Mouse (Mus musculus) hindbrain, embryonic 12.5 days (tissue): ENCODE measurements around the gene Nsd2. TPM values are rescaled to one million over a fixed set of nuclear protein-coding genes. Genes with fewer than 3 reads are reported as not detected.
"Not testable (repeated sequence)": the region's sequence is repeated elsewhere in the genome, so short reads cannot be mapped to it uniquely, and the experiment has no call there.

Experiments used
- ATAC-seq: fragments of 200-750 bp; cut with Nextera tagmentation; 2 replicates; pipeline ENCODE4 v1.8.0; 2017; ENCODE audit warnings: moderate TSS enrichment; ENCODE audit not compliant: low FRiP score
- H3K27ac ChIP-seq: fragments of 300-500 bp; sonication (generic); 2 replicates; pipeline ENCODE4 v1.5.1; 2016; ENCODE audit warnings: mild to moderate bottlenecking
- H3K27me3 ChIP-seq: fragments of 300-500 bp; sonication (generic); 2 replicates; pipeline ENCODE4 v1.6.1; 2016; ENCODE audit warnings: mild to moderate bottlenecking
- H3K36me3 ChIP-seq: fragments of 300-500 bp; sonication (generic); 2 replicates; pipeline ENCODE4 v1.6.1; 2016; ENCODE audit warnings: mild to moderate bottlenecking
- H3K4me1 ChIP-seq: fragments of 300-500 bp; sonication (generic); 2 replicates; pipeline ENCODE4 v1.6.1; 2016
- H3K4me2 ChIP-seq: fragments of 300-500 bp; sonication (generic); replicated peaks from 2 replicates; pipeline ENCODE4 v1.6.1; 2016; ENCODE audit warnings: mild to moderate bottlenecking
- H3K4me3 ChIP-seq: fragments of 300-500 bp; sonication (generic); 2 replicates; pipeline ENCODE4 v1.5.1; 2016; ENCODE audit warnings: mild to moderate bottlenecking
- H3K9ac ChIP-seq: fragments of 300-500 bp; sonication (generic); 2 replicates; pipeline ENCODE4 v1.6.1; 2016; ENCODE audit warnings: mild to moderate bottlenecking, moderate library complexity
- H3K9me3 ChIP-seq: fragments of 300-500 bp; sonication (generic); replicated peaks from 2 replicates; pipeline ENCODE4 v1.6.1; 2016; ENCODE audit warnings: mild to moderate bottlenecking
- WGBS: fragments of 180-500 bp; shearing (Covaris S2); methylation state at CpG from one replicate; pipeline ENCODE4 v1.1.7; 2016; 5-methylcytosine and 5-hydroxymethylcytosine counted together
- polyA plus RNA-seq: library from polyadenylated mRNA; unstranded; fragments of >200 nt; fragmentation: Nextera tagmentation; extraction: Ambion mirVana; gene quantifications from 2 replicates; pipeline ENCODE4 v1.2.1, GENCODE M21; 2016

The Nsd2 gene
- polyA plus RNA-seq, 1 experiment from 2014 or later: 98.9 TPM

DNA sequence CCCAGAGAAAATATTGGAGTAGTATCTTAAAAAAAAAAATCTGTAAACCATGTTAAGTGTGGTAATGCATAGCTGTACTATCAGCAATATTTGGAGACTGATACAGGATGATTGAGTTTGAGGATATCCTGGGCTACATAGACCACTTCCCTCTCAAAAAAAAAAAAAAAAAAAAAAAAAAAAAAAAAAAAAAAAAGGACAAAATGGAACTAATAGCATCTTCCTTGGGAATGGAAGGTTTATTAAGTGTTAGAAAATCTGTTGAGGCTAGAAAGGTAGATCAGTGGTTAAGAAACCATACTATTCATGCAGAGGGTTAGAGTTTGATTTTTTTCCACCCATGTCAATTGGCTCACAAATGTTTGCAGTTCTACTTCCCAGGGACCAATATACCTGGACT lies 37.2 kb downstream of the Nsd2 start:
- Histone ChIP-seq H3K9ac (no peak overlapping the region), H3K9me3 (no peaks in the 10 kb centered on the region), H3K4me1 (no peaks in the 10 kb centered on the region), H3K36me3 (peaks cover 76% of the 10 kb centered on the region), H3K4me3 (no peak overlapping the region), H3K4me2 (no peak overlapping the region), H3K27me3 (no peaks in the 10 kb centered on the region), H3K27ac (no peak overlapping the region)
- no peak for ATAC-seq

DNA sequence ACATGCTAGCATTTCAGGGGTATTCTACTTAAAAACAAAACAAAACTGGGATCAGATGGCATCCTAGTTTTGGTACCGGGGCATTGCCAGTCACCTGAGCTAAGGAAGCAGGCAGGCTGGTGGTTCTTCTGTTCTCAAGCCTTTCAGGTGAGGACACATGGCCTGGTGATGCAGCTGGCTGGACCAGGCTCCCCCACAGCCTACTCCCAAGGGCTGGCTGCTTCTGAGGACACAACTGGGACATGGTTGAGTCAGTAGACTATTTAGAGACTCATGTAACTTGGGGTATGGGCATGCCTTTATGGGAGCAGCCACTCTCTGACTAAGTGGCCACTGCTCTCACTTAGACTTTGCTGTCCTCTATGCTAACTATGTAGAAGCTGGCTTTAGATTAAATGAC lies 54.9 kb downstream of the Nsd2 start:
- H3K4me3 ChIP-seq: no peak overlapping the region
- H3K36me3 ChIP-seq: peaks cover 63% of the 10 kb centered on the region
- H3K4me2 ChIP-seq: no peak overlapping the region
- H3K27me3 ChIP-seq: no peaks in the 10 kb centered on the region
- H3K9me3 ChIP-seq: no peaks in the 10 kb centered on the region
- H3K4me1 ChIP-seq: no peaks in the 10 kb centered on the region
- H3K9ac ChIP-seq: no peak overlapping the region
- H3K27ac ChIP-seq: no peak overlapping the region
- no peak for ATAC-seq
- WGBS: 84% methylated on average over 1 of the region's 1 CpGs

DNA sequence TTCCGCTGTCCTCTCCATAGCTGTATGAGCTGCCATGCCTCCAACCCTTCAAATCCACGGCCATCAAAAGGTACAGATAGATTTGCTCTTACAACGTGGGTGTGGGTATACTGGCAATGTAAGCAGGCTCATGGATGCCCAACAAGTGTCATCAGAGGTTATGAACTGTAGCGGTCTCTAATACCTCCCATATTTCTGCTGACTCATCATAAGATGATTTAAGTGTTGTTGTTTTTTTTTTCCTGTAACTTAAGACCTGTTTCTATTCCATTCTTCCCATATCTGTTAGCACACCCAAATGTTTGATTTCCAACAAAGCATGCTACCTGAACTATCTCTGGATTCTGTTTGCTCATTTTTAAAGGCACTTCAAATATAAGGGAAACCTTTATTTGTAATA lies 60.6 kb downstream of the Nsd2 start:
- no peak overlapping the region for H3K27ac ChIP-seq
- H3K27me3 ChIP-seq: no peaks in the 10 kb centered on the region
- H3K4me2 ChIP-seq: no peak overlapping the region
- 97% methylated on average over 4 of the region's 4 CpGs for WGBS
- H3K9ac ChIP-seq: no peak overlapping the region
- no peaks in the 10 kb centered on the region for H3K4me1 ChIP-seq
- no peak for ATAC-seq
- H3K9me3 ChIP-seq: no peaks in the 10 kb centered on the region
- peaks cover 85% of the 10 kb centered on the region for H3K36me3 ChIP-seq
- H3K4me3 ChIP-seq: no peak overlapping the region

DNA sequence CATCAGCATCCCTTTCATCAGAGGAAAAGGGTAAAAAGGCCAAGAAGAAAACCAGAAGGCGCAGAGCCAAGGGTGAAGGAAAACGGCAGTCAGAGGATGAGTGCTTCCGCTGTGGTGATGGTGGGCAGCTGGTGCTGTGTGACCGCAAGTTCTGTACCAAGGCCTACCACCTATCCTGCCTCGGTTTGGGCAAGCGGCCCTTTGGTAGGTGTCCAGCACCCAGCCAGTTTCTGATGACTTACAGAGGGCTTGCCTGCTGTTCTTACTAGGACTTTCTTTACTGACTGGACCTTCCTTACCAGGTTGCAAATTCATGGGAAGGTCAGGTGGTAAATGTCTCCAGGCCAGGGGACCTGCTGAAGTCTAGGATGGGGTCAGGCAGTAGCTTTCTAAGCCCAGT lies 72.9 kb downstream of the Nsd2 start:
- no peak overlapping the region for H3K4me3 ChIP-seq
- no peak overlapping the region for H3K9ac ChIP-seq
- no peaks in the 10 kb centered on the region for H3K9me3 ChIP-seq
- no peak overlapping the region for H3K4me2 ChIP-seq
- H3K27me3 ChIP-seq: no peaks in the 10 kb centered on the region
- H3K27ac ChIP-seq: no peak overlapping the region
- 95% methylated on average over 6 of the region's 6 CpGs for WGBS
- H3K4me1 ChIP-seq: no peaks in the 10 kb centered on the region
- ATAC-seq: no peak
- peaks cover 95% of the 10 kb centered on the region for H3K36me3 ChIP-seq

DNA sequence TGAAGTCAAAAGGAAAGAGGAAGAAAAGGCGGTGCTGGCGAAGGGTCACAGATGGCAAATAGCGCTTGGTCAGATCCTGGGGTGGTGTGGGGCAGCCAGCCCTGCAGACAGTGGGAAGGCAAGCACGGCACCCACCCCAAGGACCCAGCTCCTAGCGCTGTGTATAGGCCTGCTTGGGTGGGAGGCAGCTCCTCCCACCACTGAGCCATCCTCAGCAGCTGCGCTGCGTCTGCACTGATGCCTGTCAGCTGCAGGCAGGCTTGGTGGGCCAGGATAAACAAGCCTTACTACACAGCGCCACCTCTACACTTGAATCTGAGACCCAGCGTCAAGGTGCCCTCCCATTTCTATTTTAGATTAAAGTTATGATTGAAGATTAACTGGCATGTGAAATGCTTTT lies 74.6 kb downstream of the Nsd2 start:
- Histone ChIP-seq H3K9ac (no peak overlapping the region), H3K4me2 (no peak overlapping the region), H3K4me1 (no peaks in the 10 kb centered on the region), H3K36me3 (peaks cover 96% of the 10 kb centered on the region), H3K9me3 (no peaks in the 10 kb centered on the region), H3K27ac (no peak overlapping the region), H3K27me3 (no peaks in the 10 kb centered on the region), H3K4me3 (no peak overlapping the region)
- WGBS: 93% methylated on average over 9 of the region's 9 CpGs
- ATAC-seq: no peak

DNA sequence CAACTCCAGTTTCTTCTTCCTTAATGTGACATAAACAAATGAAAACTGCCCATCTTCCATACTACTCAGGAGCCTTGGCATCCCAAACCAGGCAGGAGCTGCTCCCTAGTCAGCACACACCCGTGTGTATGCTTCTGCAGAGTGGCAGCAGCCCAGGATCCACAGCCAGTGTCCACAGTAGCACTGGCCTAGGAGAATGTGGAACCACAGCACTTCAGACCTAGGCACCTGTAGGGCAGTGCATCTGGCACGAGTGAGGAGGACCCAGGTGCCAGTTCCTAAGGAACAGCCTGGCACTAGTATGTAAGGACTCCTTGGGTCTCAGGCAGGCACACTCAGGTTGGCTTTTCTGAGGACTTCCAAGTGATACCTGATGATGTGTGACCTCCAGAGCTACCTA lies 76.6 kb downstream of the Nsd2 start:
- H3K4me2 ChIP-seq: no peak overlapping the region
- no peaks in the 10 kb centered on the region for H3K4me1 ChIP-seq
- WGBS: 92% methylated on average over 2 of the region's 2 CpGs
- H3K9ac ChIP-seq: no peak overlapping the region
- no peak overlapping the region for H3K4me3 ChIP-seq
- H3K36me3 ChIP-seq: peaks cover 98% of the 10 kb centered on the region
- no peak for ATAC-seq
- no peaks in the 10 kb centered on the region for H3K9me3 ChIP-seq
- H3K27ac ChIP-seq: no peak overlapping the region
- H3K27me3 ChIP-seq: no peaks in the 10 kb centered on the region

DNA sequence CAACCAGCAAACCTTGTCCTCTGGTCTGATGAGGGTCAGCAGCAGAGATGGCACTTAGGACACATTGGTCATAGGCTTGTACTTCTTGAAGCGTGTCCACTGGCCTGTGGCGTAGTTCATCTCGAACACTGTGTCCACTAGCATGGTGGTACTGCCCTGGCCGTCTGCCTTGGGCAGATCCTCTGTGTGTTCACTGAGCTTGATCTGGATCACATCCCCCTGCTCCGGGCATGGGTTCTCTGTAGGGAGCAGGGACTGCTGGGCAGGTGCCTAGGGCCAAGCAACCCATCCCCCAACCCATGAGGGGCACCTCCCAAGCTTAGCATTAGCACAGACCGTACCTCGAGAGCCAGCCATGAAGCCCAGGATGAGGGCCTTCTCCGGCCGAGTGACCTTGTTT lies 78.1 kb downstream of the Nsd2 start:
- Histone ChIP-seq H3K4me1 (no peaks in the 10 kb centered on the region), H3K36me3 (peaks cover 94% of the 10 kb centered on the region), H3K27ac (no peak overlapping the region), H3K4me2 (no peak overlapping the region), H3K9ac (no peak overlapping the region), H3K27me3 (no peaks in the 10 kb centered on the region), H3K9me3 (no peaks in the 10 kb centered on the region), H3K4me3 (no peak overlapping the region)
- WGBS: 92% methylated on average over 9 of the region's 9 CpGs
- no peak for ATAC-seq

DNA sequence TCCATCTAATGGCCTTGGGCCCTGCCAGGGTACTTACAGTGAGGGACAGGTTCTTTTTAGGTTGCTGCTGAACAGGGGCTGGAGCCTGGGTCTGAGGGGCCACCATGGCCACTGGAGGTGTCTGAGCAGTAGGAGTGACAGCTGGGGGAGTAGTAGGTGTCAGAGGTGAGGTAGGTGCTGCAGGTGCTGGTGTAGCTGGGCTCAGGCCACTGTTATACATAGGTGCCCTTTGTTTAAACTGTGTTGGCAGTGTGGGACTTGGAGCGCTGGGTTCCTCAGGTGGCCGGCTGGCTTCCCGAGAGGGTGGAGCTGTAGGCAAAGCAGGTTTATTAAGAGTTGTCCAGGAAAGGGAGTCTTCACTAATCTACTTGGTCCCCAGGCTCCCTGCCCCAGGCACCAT lies 78.7 kb downstream of the Nsd2 start:
- Histone ChIP-seq H3K36me3 (peaks cover 88% of the 10 kb centered on the region), H3K27me3 (no peaks in the 10 kb centered on the region), H3K9ac (no peak overlapping the region), H3K4me3 (no peak overlapping the region), H3K4me1 (no peaks in the 10 kb centered on the region), H3K9me3 (no peaks in the 10 kb centered on the region), H3K4me2 (no peak overlapping the region), H3K27ac (no peak overlapping the region)
- ATAC-seq: no peak
- 87% methylated on average over 3 of the region's 3 CpGs for WGBS

DNA sequence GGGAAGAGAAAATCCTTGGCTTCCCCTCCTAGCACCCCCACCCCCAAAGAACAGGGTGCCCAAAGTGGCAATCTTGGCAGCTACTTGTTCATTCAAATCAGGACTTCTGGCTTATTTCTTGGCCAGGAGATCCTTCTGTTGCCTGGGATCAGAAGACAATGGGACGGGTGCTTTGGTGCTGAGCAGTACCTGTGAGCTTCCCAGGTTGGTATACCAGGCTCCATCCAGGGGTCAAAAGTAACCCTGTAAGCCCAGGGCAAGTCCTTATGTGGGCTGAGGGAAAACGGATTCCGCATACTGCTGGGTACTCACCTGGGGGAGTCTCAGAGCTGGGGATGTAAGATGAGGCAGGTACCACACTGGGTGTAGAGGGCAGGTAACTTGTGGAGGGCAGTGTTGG lies 79.6 kb downstream of the Nsd2 start:
- Histone ChIP-seq H3K36me3 (peaks cover 80% of the 10 kb centered on the region), H3K9me3 (no peaks in the 10 kb centered on the region), H3K27me3 (no peaks in the 10 kb centered on the region), H3K9ac (no peak overlapping the region), H3K4me3 (no peak overlapping the region), H3K4me1 (no peaks in the 10 kb centered on the region), H3K27ac (no peak overlapping the region), H3K4me2 (no peak overlapping the region)
- 91% methylated on average over 3 of the region's 3 CpGs for WGBS
- ATAC-seq: no peak

DNA sequence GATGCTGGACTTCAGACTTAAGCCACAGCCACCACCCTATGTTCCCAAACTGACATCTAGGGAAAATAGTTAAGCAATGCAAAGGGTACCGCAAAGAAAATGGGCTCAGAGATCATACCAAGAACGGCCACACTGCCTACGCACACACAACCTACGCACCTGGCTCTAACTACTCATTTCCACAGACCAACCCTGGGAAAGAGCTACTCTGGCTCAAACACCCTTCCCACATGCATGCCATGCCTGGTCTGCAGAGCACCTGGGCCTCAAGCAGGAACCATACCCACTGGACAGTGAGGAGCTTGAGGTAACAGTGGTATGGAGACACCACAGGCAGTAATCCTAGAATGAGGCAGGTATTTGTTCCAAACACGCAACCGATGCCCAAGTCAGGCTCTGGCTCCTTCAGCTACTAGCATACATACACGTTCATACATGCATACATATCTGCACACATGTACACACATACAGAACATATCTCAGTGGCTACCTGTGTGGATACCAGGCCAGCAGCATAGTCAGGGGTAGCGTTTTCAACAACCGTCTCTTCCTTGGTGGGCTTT lies 80.3 kb downstream of the Nsd2 start:
- no peaks in the 10 kb centered on the region for H3K9me3 ChIP-seq
- ATAC-seq: no peak
- no peak overlapping the region for H3K4me3 ChIP-seq
- H3K27me3 ChIP-seq: no peaks in the 10 kb centered on the region
- H3K4me1 ChIP-seq: no peaks in the 10 kb centered on the region
- no peak overlapping the region for H3K4me2 ChIP-seq
- WGBS: 97% methylated on average over 9 of the region's 9 CpGs
- H3K27ac ChIP-seq: no peak overlapping the region
- H3K9ac ChIP-seq: no peak overlapping the region
- peaks cover 73% of the 10 kb centered on the region for H3K36me3 ChIP-seq

DNA sequence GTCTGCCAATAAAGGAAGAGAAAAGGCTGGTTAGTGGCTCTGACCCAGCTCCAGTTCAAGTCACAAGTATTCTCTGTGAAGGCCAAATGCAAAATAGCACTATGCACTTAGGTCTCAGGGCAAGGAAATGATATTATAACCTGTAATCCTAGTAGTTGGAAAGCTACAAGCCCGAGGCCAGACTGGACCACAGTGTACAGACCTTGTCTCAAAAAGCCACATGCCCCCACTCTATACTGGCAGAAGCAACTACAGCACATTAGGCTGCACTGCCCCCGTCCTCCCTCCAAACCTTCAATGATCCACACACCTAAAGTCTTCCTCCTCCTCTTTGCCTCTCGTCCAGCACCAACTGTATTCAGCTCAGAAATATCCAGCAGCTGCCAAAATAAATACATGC lies 80.8 kb downstream of the Nsd2 start:
- Histone ChIP-seq H3K4me1 (no peaks in the 10 kb centered on the region), H3K9me3 (no peaks in the 10 kb centered on the region), H3K36me3 (peaks cover 68% of the 10 kb centered on the region), H3K27me3 (no peaks in the 10 kb centered on the region), H3K27ac (no peak overlapping the region), H3K9ac (no peak overlapping the region), H3K4me3 (no peak overlapping the region), H3K4me2 (no peak overlapping the region)
- WGBS: 84% methylated on average over 3 of the region's 3 CpGs
- no peak for ATAC-seq

DNA sequence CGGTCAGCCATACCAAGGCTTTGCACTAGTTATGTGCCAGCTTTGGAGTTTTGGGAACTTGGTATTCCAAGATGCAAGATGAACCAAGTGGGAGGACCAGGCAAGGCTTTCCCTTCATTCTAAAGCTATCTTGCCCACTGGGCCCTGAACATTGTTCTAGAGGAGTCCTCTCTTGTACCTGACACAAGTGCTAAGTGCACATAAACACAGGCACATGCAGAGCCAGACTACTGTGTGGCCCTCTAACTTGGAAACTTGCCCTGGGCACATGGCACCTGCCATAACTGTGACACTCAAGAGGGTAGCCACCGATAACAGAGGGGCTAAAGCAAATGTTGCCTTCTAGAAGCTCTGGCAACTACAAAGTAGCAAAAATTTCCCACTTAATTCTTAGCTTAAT lies 82.2 kb downstream of the Nsd2 start:
- 90% methylated on average over 2 of the region's 2 CpGs for WGBS
- H3K4me2 ChIP-seq: no peak overlapping the region
- no peak overlapping the region for H3K9ac ChIP-seq
- no peaks in the 10 kb centered on the region for H3K27me3 ChIP-seq
- no peaks in the 10 kb centered on the region for H3K9me3 ChIP-seq
- H3K4me1 ChIP-seq: no peaks in the 10 kb centered on the region
- H3K36me3 ChIP-seq: peaks cover 55% of the 10 kb centered on the region
- no peak overlapping the region for H3K4me3 ChIP-seq
- H3K27ac ChIP-seq: no peak overlapping the region
- no peak for ATAC-seq

DNA sequence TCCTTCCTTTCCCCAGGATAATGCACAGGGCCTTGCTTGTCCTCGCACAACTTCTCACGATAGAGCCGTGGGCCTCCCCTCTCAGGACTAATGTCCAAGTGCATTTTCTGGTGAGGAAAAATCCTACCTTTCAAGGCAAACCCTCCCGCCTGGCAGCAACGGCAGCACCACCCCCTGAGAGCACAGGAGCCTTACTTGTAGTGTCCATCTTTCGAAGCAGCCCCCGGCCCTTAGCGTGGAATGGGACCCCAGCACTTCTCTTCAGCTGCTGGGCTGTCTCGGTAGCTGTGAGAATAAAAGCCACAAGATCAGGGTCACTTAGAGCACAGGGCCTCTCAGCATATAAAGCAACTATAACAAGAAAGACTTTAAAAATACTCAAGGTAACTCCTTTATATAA lies 82.7 kb downstream of the Nsd2 start:
- Histone ChIP-seq H3K4me2 (no peak overlapping the region), H3K9me3 (no peaks in the 10 kb centered on the region), H3K36me3 (peaks cover 51% of the 10 kb centered on the region), H3K9ac (no peak overlapping the region), H3K4me1 (no peaks in the 10 kb centered on the region), H3K27ac (no peak overlapping the region), H3K27me3 (no peaks in the 10 kb centered on the region), H3K4me3 (no peak overlapping the region)
- WGBS: 94% methylated on average over 9 of the region's 9 CpGs
- ATAC-seq: no peak

DNA sequence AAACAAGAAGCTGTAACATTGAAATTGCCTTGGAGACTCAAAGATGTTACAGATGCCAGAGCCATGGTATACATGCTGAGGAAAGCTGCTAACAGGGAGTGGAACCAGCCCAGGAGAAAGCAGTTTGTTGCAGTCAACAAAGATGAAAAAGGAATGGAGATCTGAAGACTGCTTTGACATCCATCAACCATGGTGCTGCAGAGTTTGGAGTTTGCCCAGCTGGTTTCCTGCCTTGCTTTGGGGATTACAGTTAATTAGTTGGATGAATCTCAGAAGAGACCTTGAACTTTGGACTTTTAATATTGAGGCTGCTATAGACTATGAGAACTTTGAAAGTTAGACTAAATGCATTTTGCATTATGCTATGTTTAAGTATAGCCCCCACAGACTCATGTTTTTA lies 94.5 kb downstream of the Nsd2 start:
- not testable (repeated sequence) for H3K27me3 ChIP-seq, ATAC-seq, H3K4me3 ChIP-seq, H3K9ac ChIP-seq, H3K9me3 ChIP-seq, H3K4me2 ChIP-seq, H3K27ac ChIP-seq, H3K4me1 ChIP-seq
- H3K36me3 ChIP-seq: peaks cover 47% of the 10 kb centered on the region
